Mouse (Mus musculus) C2C12 (cell line): ENCODE results near the gene Ankrd13b. TPM values are rescaled to one million over a fixed set of nuclear protein-coding genes. Genes with fewer than 3 reads are reported as not detected.
A peak's percentile ranks its signal among the peaks of the same experiment; 100 is the strongest.

Experiments used
- H3K27me3 ChIP-seq: one replicate; pipeline ENCODE4 v1.6.1; 2011; ENCODE audit not compliant: control insufficient read depth, insufficient read depth, insufficient read length
- H3K36me3 ChIP-seq: one replicate; pipeline ENCODE4 v1.6.1; 2011; ENCODE audit not compliant: control insufficient read depth, insufficient read depth
- H3K4me3 ChIP-seq: one replicate; pipeline ENCODE4 v1.5.1; 2011; ENCODE audit warnings: mild to moderate bottlenecking, control low read depth; ENCODE audit not compliant: poor library complexity, insufficient read depth, severe bottlenecking
- H3K79me2 ChIP-seq: one replicate; pipeline ENCODE4 v1.6.1; 2011; ENCODE audit not compliant: control insufficient read depth, insufficient read depth
- H3K79me3 ChIP-seq: one replicate; pipeline ENCODE4 v1.6.1; 2011; ENCODE audit warnings: low read depth, control low read depth
- H3ac ChIP-seq: one replicate; pipeline ENCODE3; 2011; ENCODE audit warnings: low read depth; ENCODE audit not compliant: control insufficient read depth, insufficient read length
- CEBPB ChIP-seq: IDR thresholded peaks from one replicate; pipeline ENCODE4 v1.6.1; 2011; ENCODE audit warnings: low read depth, mild to moderate bottlenecking, control low read depth, moderate library complexity
- CTCF ChIP-seq: IDR thresholded peaks from one replicate; pipeline ENCODE4 v1.5.1; 2011; ENCODE audit not compliant: control insufficient read depth, insufficient read depth, insufficient read length
- FOSL1 ChIP-seq: IDR thresholded peaks from one replicate; pipeline ENCODE4 v1.8.0; 2011; ENCODE audit warnings: mild to moderate bottlenecking, low read length; ENCODE audit not compliant: poor library complexity, insufficient read depth, severe bottlenecking
- MAX ChIP-seq: IDR thresholded peaks from one replicate; pipeline ENCODE4 v1.6.1; 2011; ENCODE audit warnings: mild to moderate bottlenecking, control low read depth
- MYOD1 ChIP-seq: IDR thresholded peaks from one replicate; pipeline ENCODE4 v1.6.1; 2011; ENCODE audit warnings: low read depth; ENCODE audit not compliant: control insufficient read depth, insufficient read length
- MYOG ChIP-seq: IDR thresholded peaks from one replicate; pipeline ENCODE4 v1.6.1; 2011; ENCODE audit not compliant: control insufficient read depth, insufficient read length; ENCODE audit errors: extremely low read depth
- USF1 ChIP-seq: IDR thresholded peaks from one replicate; pipeline ENCODE4 v1.6.1; 2011; ENCODE audit warnings: low read depth, mild to moderate bottlenecking, control low read depth, moderate library complexity
- polyA plus RNA-seq: library from polyadenylated mRNA; unstranded; fragments of >200 nt; fragmentation: generic; extraction: Trizol; gene quantifications from one replicate; pipeline ENCODE4 v1.2.1, GENCODE M21; 2012; ENCODE audit warnings: missing spikeins

The Ankrd13b gene
- polyA plus RNA-seq, 1 experiment, result 64.3 TPM

- Histone ChIP-seq H3K36me3 (peaks cover 22% of the 10 kb centered on the region), H3K27me3 (no peaks in the 10 kb centered on the region), H3K79me3 (no peaks in the 10 kb centered on the region), H3ac (no peak overlapping the region), H3K4me3 (no peak overlapping the region), H3K79me2 (no peaks in the 10 kb centered on the region)
- TF ChIP-seq MYOG (no peak), MYOD1 (no peak), MAX (no peak), CEBPB (no peak), CTCF (no peak), USF1 (no peak), FOSL1 (no peak)
These were observed 37.8 kb downstream of the Ankrd13b start for GRCm38 (mm10) chr11:77451670-77452069.

- Histone ChIP-seq H3K79me3 (no peaks in the 10 kb centered on the region), H3ac (no peak overlapping the region), H3K4me3 (no peak overlapping the region), H3K27me3 (no peaks in the 10 kb centered on the region), H3K79me2 (no peaks in the 10 kb centered on the region), H3K36me3 (peaks cover 22% of the 10 kb centered on the region)
- no peak for TF ChIP-seq USF1
- no peak for TF ChIP-seq CEBPB
- TF ChIP-seq FOSL1, result no peak
- no peak for TF ChIP-seq MAX
- no peak for TF ChIP-seq MYOD1
These were observed 40.3 kb downstream of the Ankrd13b start for GRCm38 (mm10) chr11:77449224-77449623.

GRCm38 (mm10) chr11:77446628-77447041 lies 42.8 kb downstream of the Ankrd13b start:
- Histone ChIP-seq H3K79me2 (no peaks in the 10 kb centered on the region), H3K27me3 (no peaks in the 10 kb centered on the region), H3K79me3 (no peaks in the 10 kb centered on the region), H3ac (no peak overlapping the region), H3K36me3 (peaks cover 20% of the 10 kb centered on the region), H3K4me3 (no peak overlapping the region)
- TF ChIP-seq CEBPB (no peak), CTCF (peak; percentile 38)

GRCm38 (mm10) chr11:77444939-77445338 lies 44.5 kb downstream of the Ankrd13b start:
- Histone ChIP-seq H3K27me3 (no peaks in the 10 kb centered on the region), H3K79me2 (no peaks in the 10 kb centered on the region), H3K36me3 (peaks cover 17% of the 10 kb centered on the region), H3ac (no peak overlapping the region), H3K4me3 (no peak overlapping the region), H3K79me3 (no peaks in the 10 kb centered on the region)
- no peak for TF ChIP-seq FOSL1
- no peak for TF ChIP-seq MYOD1
- no peak for TF ChIP-seq MAX
- TF ChIP-seq CEBPB, result no peak
- TF ChIP-seq USF1, result no peak
- TF ChIP-seq MYOG, result no peak
- TF ChIP-seq CTCF, result no peak

GRCm38 (mm10) chr11:77442186-77443170 lies 47.0 kb downstream of the Ankrd13b start:
- no peaks in the 10 kb centered on the region for H3K79me2 ChIP-seq

GRCm38 (mm10) chr11:77441020-77441419 lies 48.5 kb downstream of the Ankrd13b start:
- Histone ChIP-seq H3K79me3 (no peaks in the 10 kb centered on the region), H3ac (no peak overlapping the region), H3K27me3 (no peaks in the 10 kb centered on the region), H3K36me3 (peaks cover 10% of the 10 kb centered on the region), H3K79me2 (no peaks in the 10 kb centered on the region), H3K4me3 (no peak overlapping the region)
- TF ChIP-seq MYOD1 (no peak), USF1 (no peak), MAX (no peak), CEBPB (no peak), MYOG (no peak), CTCF (no peak), FOSL1 (no peak)

More at GRCm38 (mm10) chr11:77442186-77443170, 47.0 kb downstream of the Ankrd13b start:
- Histone ChIP-seq H3K27me3 (no peaks in the 10 kb centered on the region), H3ac (no peak overlapping the region), H3K4me3 (no peak overlapping the region), H3K79me3 (no peaks in the 10 kb centered on the region), H3K36me3 (peaks cover 10% of the 10 kb centered on the region)
- TF ChIP-seq MAX (no peak), FOSL1 (no peak), MYOG (no peak), CEBPB (no peak), CTCF (no peak), MYOD1 (no peak), USF1 (no peak)
